Mouse (Mus musculus) heart, adult 2 months (tissue): ENCODE measurements at regions not wholly inside any gene's neighbourhood (a gene's known extent, or its start where the extent isn't known, plus 50 kb on each side); places are given as distances from the start of the nearest gene placed in this dataset.

ENCODE experiments used
- DNase-seq, 2 experiments: peaks; one replicate each; pipeline ENCODE4 v3.0.0; 2021
- H3K27ac ChIP-seq: fragments of 200-600 bp; 2 replicates; pipeline ENCODE4 v1.8.1; 2022
- H3K27me3 ChIP-seq: fragments of 200-500 bp; 2 replicates; pipeline ENCODE4 v1.6.1; 2012; ENCODE audit warnings: mild to moderate bottlenecking, low read length, inconsistent platforms, mixed read lengths; ENCODE audit not compliant: control insufficient read depth, insufficient read depth
- H3K36me3 ChIP-seq: fragments of 200-500 bp; 2 replicates; pipeline ENCODE4 v1.6.1; 2012; ENCODE audit warnings: low read length, inconsistent platforms; ENCODE audit not compliant: control insufficient read depth, insufficient read depth
- H3K4me1 ChIP-seq: fragments of 200-500 bp; 2 replicates; pipeline ENCODE4 v1.6.1; 2011; ENCODE audit warnings: low read length; ENCODE audit not compliant: control insufficient read depth, insufficient read depth
- H3K4me3 ChIP-seq: fragments of 200-600 bp; 2 replicates; pipeline ENCODE4 v1.8.1; 2022
- H3K79me2 ChIP-seq: fragments of 200-500 bp; replicated peaks from 2 replicates; pipeline ENCODE4 v1.6.1; 2012; ENCODE audit warnings: mild to moderate bottlenecking, inconsistent platforms, low read length, moderate library complexity, mixed read lengths; ENCODE audit not compliant: control insufficient read depth, insufficient read depth
- H3K9ac ChIP-seq: fragments of 200-500 bp; 2 replicates; pipeline ENCODE4 v1.6.1; 2012; ENCODE audit warnings: low read depth, mild to moderate bottlenecking, control low read depth, inconsistent platforms, low read length, mixed read lengths
- CTCF ChIP-seq: fragments of 200-600 bp; IDR thresholded peaks from 2 replicates; pipeline ENCODE4 v1.8.1; 2022; ENCODE audit warnings: antibody characterized with exemption, mild to moderate bottlenecking, moderate library complexity
- EP300 ChIP-seq: fragments of 200-500 bp; IDR thresholded peaks from 2 replicates; pipeline ENCODE4 v1.6.1; 2011; ENCODE audit warnings: low read depth, low read length, control low read depth; ENCODE audit not compliant: insufficient read depth
- POLR2A ChIP-seq: fragments of 200-500 bp; IDR thresholded peaks from 2 replicates; pipeline ENCODE4 v1.6.1; 2011; ENCODE audit warnings: mild to moderate bottlenecking, low read depth, low read length, control low read depth; ENCODE audit not compliant: insufficient read depth
- WGBS: fragments of 180-500 bp; shearing (Covaris S2); methylation state at CpG from one replicate; pipeline ENCODE4 v1.1.7; 2018; 5-methylcytosine and 5-hydroxymethylcytosine counted together
- intact Hi-C: fragments of 180-260 bp; cut with DNase I; formaldehyde crosslinking; loops from one replicate; pipeline ENCODE4 v1.15.1; 2025

GRCm38 (mm10) chr2:50662504-50662903 lies 365.9 kb upstream of the Mmadhc start:
- 78% methylated on average over 1 of the region's 1 CpGs for WGBS
- DNase-seq = no peak
- H3K79me2 ChIP-seq = no peaks in the 10 kb centered on the region
- H3K27ac ChIP-seq = no peak overlapping the region
- no peaks in the 10 kb centered on the region for H3K36me3 ChIP-seq
- TF ChIP-seq CTCF = no peak
- TF ChIP-seq POLR2A = no peak
- intact Hi-C loops = no loop called here
- no peaks in the 10 kb centered on the region for H3K4me1 ChIP-seq
- H3K9ac ChIP-seq = no peak overlapping the region
- H3K27me3 ChIP-seq = no peaks in the 10 kb centered on the region
- no peak overlapping the region for H3K4me3 ChIP-seq

- no peaks in the 10 kb centered on the region for H3K27me3 ChIP-seq
- peaks cover under 1% of the 10 kb centered on the region for H3K4me1 ChIP-seq
- no peak overlapping the region for H3K4me3 ChIP-seq
- no peak overlapping the region for H3K9ac ChIP-seq
- no peak for DNase-seq
- H3K36me3 ChIP-seq = no peaks in the 10 kb centered on the region
- WGBS = 62% methylated on average over 2 of the region's 2 CpGs
- no peak overlapping the region for H3K27ac ChIP-seq
- no peaks in the 10 kb centered on the region for H3K79me2 ChIP-seq
- intact Hi-C loops = no loop called here
- TF ChIP-seq CTCF (no peak), POLR2A (no peak), EP300 (no peak)
Observed at GRCm38 (mm10) chr2:50660000-50660399, 363.4 kb upstream of the Mmadhc start.

- Histone ChIP-seq H3K79me2 (no peaks in the 10 kb centered on the region), H3K27me3 (no peaks in the 10 kb centered on the region), H3K36me3 (no peaks in the 10 kb centered on the region), H3K9ac (no peak overlapping the region), H3K27ac (no peak overlapping the region), H3K4me3 (no peak overlapping the region), H3K4me1 (peaks cover 2% of the 10 kb centered on the region)
- WGBS = 79% methylated on average over 7 of the region's 7 CpGs
- no peak for DNase-seq
- intact Hi-C loops = no loop called here
- no peak for TF ChIP-seq EP300
- no peak for TF ChIP-seq POLR2A
Observed at GRCm38 (mm10) chr2:50657826-50658225, 361.2 kb upstream of the Mmadhc start.

- TF ChIP-seq CTCF (no peak), POLR2A (no peak), EP300 (no peak)
- DNase-seq = no peak
- 75% methylated on average over 6 of the region's 6 CpGs for WGBS
- no peaks in the 10 kb centered on the region for H3K36me3 ChIP-seq
- no peak overlapping the region for H3K4me3 ChIP-seq
- no peak overlapping the region for H3K27ac ChIP-seq
- H3K4me1 ChIP-seq = peaks cover 2% of the 10 kb centered on the region
- intact Hi-C loops = no loop called here
- H3K79me2 ChIP-seq = no peaks in the 10 kb centered on the region
- H3K27me3 ChIP-seq = no peaks in the 10 kb centered on the region
- no peak overlapping the region for H3K9ac ChIP-seq
Observed at GRCm38 (mm10) chr2:50656351-50656750, 359.8 kb upstream of the Mmadhc start.

- Histone ChIP-seq H3K79me2 (no peaks in the 10 kb centered on the region), H3K4me3 (no peak overlapping the region), H3K36me3 (no peaks in the 10 kb centered on the region), H3K4me1 (peaks cover 2% of the 10 kb centered on the region), H3K9ac (no peak overlapping the region), H3K27ac (peak overlapping the region; percentile 2; the same call in 1 of the 2 replicates), H3K27me3 (no peaks in the 10 kb centered on the region)
- intact Hi-C loops = no loop called here
- peak in 1 of 2 experiments; percentile 23 for DNase-seq
- 58% methylated on average over 7 of the region's 7 CpGs for WGBS
- no peak for TF ChIP-seq CTCF
Observed at GRCm38 (mm10) chr2:50654953-50655324, 358.3 kb upstream of the Mmadhc start.

GRCm38 (mm10) chr2:50654221-50654952 lies 357.8 kb upstream of the Mmadhc start:
- Histone ChIP-seq H3K4me3 (no peak overlapping the region), H3K27ac (peak overlapping the region; percentile 2; the same call in 1 of the 2 replicates), H3K36me3 (no peaks in the 10 kb centered on the region), H3K9ac (no peak overlapping the region), H3K27me3 (no peaks in the 10 kb centered on the region), H3K79me2 (no peaks in the 10 kb centered on the region), H3K4me1 (peaks cover 2% of the 10 kb centered on the region)
- no peak for TF ChIP-seq EP300
- TF ChIP-seq CTCF = no peak
- no peak for TF ChIP-seq POLR2A
- intact Hi-C loops = no loop called here
- WGBS = 72% methylated on average over 8 of the region's 8 CpGs
- DNase-seq = no peak
